In genomic region chr10:121527114-121527513, GRCm38 (mm10) we compare ENCODE assay signal across 20 mouse cellular contexts. TPM values are rescaled to one million over a fixed set of nuclear protein-coding genes. Genes with fewer than 3 reads are reported as not detected.
DNase-seq lines count a peak whose midpoint lies in the region; ATAC-seq lines count a peak whose summit lies in the region.
"Had no signal": no experiment of that assay in that cellular context is flagged by ENCODE, and none has a peak within 500 bp of the region (broad histone marks: within the 10 kb centered on the region; RNA-seq: fewer than 3 reads in every experiment).

No protein-coding gene starts in this region.

- 85% methylated on average over 6 of the region's 6 CpGs for WGBS in hindbrain, embryonic 11.5 days

- no peak overlapping the region for H3K4me2 ChIP-seq in hindbrain, embryonic 11.5 days (replicated peaks; ENCODE audit: low read depth, low read length)
- H3K4me2 ChIP-seq: hindbrain, embryonic 15.5 days; liver, embryonic 15.5 days had no signal

- peak; percentile 41 for DNase-seq in thymus, postnatal 0 days (ENCODE audit: low spot score)
- DNase-seq in thymus, adult 18-20 months: no peak
- peak; percentile 35 for DNase-seq in T-cell, adult 2 months (ENCODE audit: low spot score)
- peak; percentile 27 for DNase-seq in naive thymus-derived CD4-positive, alpha-beta T cell, adult 2 months (ENCODE audit: low read depth)
- no peak for DNase-seq in right cerebral cortex, adult 2 months (ENCODE audit: low spot score in 2 of 2)
- no peak for DNase-seq in cerebellum, adult 11-12 months
- no peak for DNase-seq in hindbrain, embryonic 11.5 days (ENCODE audit: low spot score)
- DNase-seq: cerebellum, postnatal 10 days; heart, postnatal 14 days; kidney, adult 18-20 months; kidney, postnatal 10 days; lung, postnatal 36 days had no signal

- no peak overlapping the region for H3K4me3 ChIP-seq in hindbrain, embryonic 11.5 days (ENCODE audit: low read depth, low read length)
- H3K4me3 ChIP-seq: embryonic facial prominence, embryonic 10.5 days; erythroblast, embryonic 14.5 days; heart, embryonic 10.5 days; hindbrain, embryonic 15.5 days; layer of hippocampus, adult 2 months; liver, embryonic 15.5 days; midbrain, embryonic 10.5 days had no signal

- H3K9ac ChIP-seq in hindbrain, embryonic 11.5 days (ENCODE audit: low read depth, low read length): no peak overlapping the region
- H3K9ac ChIP-seq: hindbrain, embryonic 15.5 days; liver, embryonic 15.5 days had no signal

- no peak for ATAC-seq in hindbrain, embryonic 11.5 days (ENCODE audit: low FRiP score)
- ATAC-seq: forebrain, embryonic 16.5 days had no signal

- H3K36me3 ChIP-seq in hindbrain, embryonic 11.5 days (ENCODE audit: control insufficient read depth, insufficient read depth, low read length): no peaks in the 10 kb centered on the region
- H3K36me3 ChIP-seq: embryonic facial prominence, embryonic 10.5 days; heart, embryonic 10.5 days; hindbrain, embryonic 15.5 days; liver, embryonic 15.5 days; midbrain, embryonic 10.5 days had no signal

- no peaks in the 10 kb centered on the region for H3K27me3 ChIP-seq in hindbrain, embryonic 11.5 days (ENCODE audit: control insufficient read depth, insufficient read depth, low read length)
- H3K27me3 ChIP-seq: hindbrain, embryonic 15.5 days had no signal

- H3K9me3 ChIP-seq in hindbrain, embryonic 11.5 days (ENCODE audit: control insufficient read depth, low read length): no peaks in the 10 kb centered on the region
- H3K9me3 ChIP-seq: embryonic facial prominence, embryonic 10.5 days; heart, embryonic 10.5 days; hindbrain, embryonic 15.5 days; liver, embryonic 15.5 days; midbrain, embryonic 10.5 days had no signal

- no peaks in the 10 kb centered on the region for H3K4me1 ChIP-seq in hindbrain, embryonic 11.5 days (replicated peaks; ENCODE audit: control insufficient read depth, insufficient read depth, low read length)
- H3K4me1 ChIP-seq: heart, embryonic 10.5 days; hindbrain, embryonic 15.5 days had no signal

- no peak overlapping the region for H3K27ac ChIP-seq in hindbrain, embryonic 11.5 days (ENCODE audit: low read depth, low read length)
- H3K27ac ChIP-seq: embryonic facial prominence, embryonic 10.5 days; heart, embryonic 10.5 days; hindbrain, embryonic 15.5 days; layer of hippocampus, adult 2 months; liver, embryonic 15.5 days; midbrain, embryonic 10.5 days had no signal

RNA-seq across cellular contexts. Expression of gene Rassf3, which starts 51.0 kb away (rescaled TPM):
- polyA plus RNA-seq in thymus, postnatal 0 days (2015; fragmentation: Nextera tagmentation; extraction: Ambion mirVana): 6.1 and 6.2 TPM in 2 replicates
- polyA plus RNA-seq in hindbrain, embryonic 11.5 days (2014; fragmentation: Nextera tagmentation; extraction: Ambion mirVana): 7.0 and 8.1 TPM in 2 replicates

RNA-seq across cellular contexts. Expression of gene Tbk1, which starts 59.5 kb away (rescaled TPM):
- 33.8 and 36.2 TPM in 2 replicates for polyA plus RNA-seq in thymus, postnatal 0 days (2015; fragmentation: Nextera tagmentation; extraction: Ambion mirVana)
- polyA plus RNA-seq in hindbrain, embryonic 11.5 days (2014; fragmentation: Nextera tagmentation; extraction: Ambion mirVana): 36.4 and 38.3 TPM in 2 replicates

Comparison
In these comparisons a context has a peak if more than half of its experiments do, and no peak if none do; other contexts are left out.
1. DNase-seq: peak in thymus, postnatal 0 days (single experiment), T-cell, adult 2 months (single experiment) and naive thymus-derived CD4-positive, alpha-beta T cell, adult 2 months (single experiment); none in thymus, adult 18-20 months (0 of 2), right cerebral cortex, adult 2 months (0 of 2), cerebellum, adult 11-12 months (single experiment) and hindbrain, embryonic 11.5 days (single experiment).